Mouse (Mus musculus) spleen, postnatal 36 days (tissue): ENCODE results near the gene Gpr155.

Experiments
- DNase-seq, 2 experiments: peaks; one replicate each; pipeline ENCODE4 v3.0.0; 2022; ENCODE audit warnings: low spot score in 2 of 2, mixed read lengths in 1 of 2

The Gpr155 gene

GRCm38 (mm10) chr2:73387806-73388205 is 1.4 kb upstream of the Gpr155 start:
- no peak for DNase-seq

GRCm38 (mm10) chr2:73385641-73386355 is 574 bp downstream of the Gpr155 start:
- DNase-seq = no peak

DNA sequence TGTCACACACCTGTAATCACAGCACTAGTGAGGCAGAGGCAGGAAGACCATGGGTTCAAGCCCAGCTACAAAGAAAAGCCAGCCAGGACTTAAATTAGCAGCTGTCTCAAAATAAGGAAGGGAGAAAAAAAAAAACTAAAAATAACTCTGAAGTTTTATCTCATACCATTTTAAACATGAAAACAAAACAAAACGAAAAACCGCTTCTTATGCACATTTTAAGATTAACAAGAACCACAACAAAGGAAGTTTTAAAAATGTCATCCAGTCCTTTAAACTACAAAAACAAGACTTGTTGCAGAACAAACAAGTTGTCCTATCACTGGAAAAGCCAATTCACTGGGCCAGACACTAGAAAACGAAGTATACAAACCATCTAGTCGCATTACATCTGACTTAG is 1.2 kb downstream of the Gpr155 start:
- DNase-seq = peak in 1 of 2 experiments; percentile 30

GRCm38 (mm10) chr2:73380298-73380975 is 5.9 kb downstream of the Gpr155 start:
- DNase-seq = no peak

- DNase-seq = no peak
Observed at GRCm38 (mm10) chr2:73379656-73380055, 6.7 kb downstream of the Gpr155 start.

GRCm38 (mm10) chr2:73378326-73378725 is 8.0 kb downstream of the Gpr155 start:
- DNase-seq = no peak

DNA sequence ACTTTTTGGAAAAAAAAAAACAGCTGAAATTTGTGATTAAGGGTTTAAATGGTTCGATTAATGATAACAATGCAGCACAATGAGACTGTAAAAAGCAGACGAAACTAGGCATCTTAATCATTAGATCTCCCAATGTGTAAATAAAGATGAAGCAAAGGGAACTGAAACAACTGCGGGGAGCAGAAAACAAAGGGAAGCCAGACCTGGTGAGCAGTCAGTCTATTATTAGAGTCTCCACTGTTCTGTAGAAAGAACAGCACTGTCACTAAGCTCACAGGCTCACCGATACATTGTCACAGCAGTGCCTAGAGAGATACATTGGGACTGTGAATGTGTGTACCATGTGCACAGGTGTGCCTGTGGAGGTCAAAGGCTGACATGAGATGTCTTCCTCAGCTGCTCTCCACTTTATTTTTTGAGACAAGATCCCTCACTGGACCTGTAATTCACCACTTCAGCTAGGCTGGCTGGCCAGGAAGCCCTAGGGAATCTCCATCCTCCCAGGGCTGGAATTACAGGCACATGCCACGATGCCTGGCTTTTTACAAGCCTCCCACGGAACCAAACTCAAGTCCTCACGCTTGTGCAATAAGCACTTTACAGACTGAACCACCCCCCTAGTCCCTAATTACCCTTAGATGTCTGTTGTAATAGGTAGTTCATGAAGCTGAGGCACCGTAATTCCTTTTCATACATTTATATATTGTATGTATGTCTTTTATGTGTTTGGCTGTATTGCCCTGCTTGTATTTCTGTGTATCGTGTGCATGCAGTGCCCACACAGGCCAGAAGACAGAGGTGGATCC is 14.6 kb downstream of the Gpr155 start:
- peak; percentile 54 to 55 for DNase-seq

GRCm38 (mm10) chr2:73363448-73363847 is 22.9 kb downstream of the Gpr155 start:
- DNase-seq = no peak

GRCm38 (mm10) chr2:73360536-73360935 is 25.8 kb downstream of the Gpr155 start:
- no peak for DNase-seq

- DNase-seq = peak; percentile 51 to 71
Observed at GRCm38 (mm10) chr2:73359941-73360340, 26.4 kb downstream of the Gpr155 start.

DNA sequence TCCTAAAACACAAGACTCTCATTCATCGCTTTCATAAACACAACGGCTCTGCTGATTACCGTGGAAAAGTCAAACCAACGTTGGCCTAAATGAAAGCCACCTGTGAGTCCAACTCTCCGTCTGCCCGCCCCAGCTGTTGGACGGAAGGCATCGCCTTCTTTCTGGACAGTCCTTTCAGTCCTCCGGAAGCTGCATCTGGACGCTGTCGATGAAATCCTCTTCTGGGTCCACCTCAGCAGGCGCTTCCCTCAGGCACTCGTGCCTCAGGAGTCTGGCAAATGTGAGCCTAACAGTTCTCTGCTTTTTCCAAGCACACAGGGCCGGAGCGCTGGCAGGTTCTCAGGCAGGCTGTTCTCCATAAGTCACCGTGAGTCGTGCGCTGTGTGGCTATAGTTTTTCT is 29.4 kb downstream of the Gpr155 start:
- no peak for DNase-seq

GRCm38 (mm10) chr2:73351927-73352374 is 34.4 kb downstream of the Gpr155 start:
- no peak for DNase-seq

DNA sequence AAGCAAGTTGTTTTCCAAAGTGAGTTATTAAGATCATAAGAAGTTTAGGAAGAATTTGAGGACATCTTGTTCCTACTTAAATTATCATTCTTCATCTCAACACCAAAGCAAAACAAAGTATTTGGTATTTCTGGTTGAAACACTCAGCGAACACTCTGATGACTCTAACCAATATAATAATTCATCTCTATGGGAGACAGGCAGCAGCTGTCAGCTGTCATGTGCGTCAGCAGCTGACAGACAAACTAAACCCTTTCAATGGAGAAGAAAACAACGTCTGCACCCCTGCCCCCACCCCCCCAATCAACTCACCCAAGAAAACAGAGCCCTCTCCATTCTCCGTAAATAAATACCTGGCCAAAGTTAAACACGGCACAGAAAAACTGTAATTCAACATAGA is 34.9 kb downstream of the Gpr155 start:
- DNase-seq = no peak

DNA sequence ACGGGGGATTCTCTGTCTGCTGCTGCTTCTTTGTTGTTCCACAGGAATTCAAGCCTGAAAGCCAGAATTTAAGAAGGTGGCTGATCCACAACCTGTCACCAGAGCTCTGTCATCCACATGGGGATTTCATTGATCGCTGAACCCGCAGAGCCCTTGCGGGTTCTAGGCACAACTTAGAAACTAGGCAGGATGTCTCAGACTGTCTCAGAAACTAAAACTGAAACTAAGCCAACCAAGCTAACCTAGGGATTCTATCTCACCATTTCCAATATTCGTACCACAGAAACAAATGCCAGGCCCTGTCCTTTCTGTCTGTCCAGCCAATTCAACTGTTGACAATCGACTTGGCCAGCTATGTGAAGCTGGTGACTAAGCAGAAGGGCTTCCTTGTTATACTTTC is 38.2 kb downstream of the Gpr155 start:
- DNase-seq = no peak

- no peak for DNase-seq
Observed at GRCm38 (mm10) chr2:73347766-73348165, 38.6 kb downstream of the Gpr155 start.

DNA sequence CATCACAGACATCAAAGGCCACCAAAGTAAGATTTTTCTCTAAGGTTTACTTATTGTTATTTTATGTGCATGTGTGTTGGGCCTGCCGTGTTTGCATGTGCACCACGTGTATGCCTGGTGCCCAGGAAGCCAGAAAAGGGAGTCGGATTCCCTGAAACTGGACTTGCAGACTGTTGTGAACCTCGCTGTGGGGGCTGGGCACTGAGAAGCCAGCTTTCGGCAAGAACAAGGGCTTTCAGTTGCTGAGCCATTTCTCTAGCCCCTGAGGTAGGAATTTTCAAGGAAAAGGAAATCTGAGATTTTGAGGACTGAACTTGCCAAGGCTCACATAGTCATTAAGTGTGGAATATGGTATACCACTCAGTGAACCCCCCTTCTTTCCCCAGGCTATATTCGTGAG is 39.2 kb downstream of the Gpr155 start:
- no peak for DNase-seq

GRCm38 (mm10) chr2:73346345-73347086 is 39.9 kb downstream of the Gpr155 start:
- no peak for DNase-seq

DNA sequence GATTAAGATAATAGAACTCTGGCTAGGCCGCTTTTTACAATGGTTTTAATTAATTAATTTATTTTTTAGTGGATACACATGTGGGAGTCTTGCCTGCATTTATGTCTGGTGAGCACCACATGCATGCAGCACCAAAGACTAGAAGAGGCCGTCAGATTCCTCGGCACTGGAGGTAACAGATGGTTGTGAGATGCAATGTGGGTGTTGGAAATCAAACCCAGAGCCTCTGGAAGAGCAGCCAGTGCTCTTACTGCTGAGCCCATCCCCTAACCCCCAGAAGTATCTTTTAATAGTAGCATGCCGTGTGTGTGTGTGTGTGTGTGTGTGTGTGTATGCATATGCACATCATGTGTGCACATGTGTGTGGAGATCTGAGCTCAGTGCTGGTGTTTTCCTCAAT is 41.2 kb downstream of the Gpr155 start:
- DNase-seq = no peak

DNA sequence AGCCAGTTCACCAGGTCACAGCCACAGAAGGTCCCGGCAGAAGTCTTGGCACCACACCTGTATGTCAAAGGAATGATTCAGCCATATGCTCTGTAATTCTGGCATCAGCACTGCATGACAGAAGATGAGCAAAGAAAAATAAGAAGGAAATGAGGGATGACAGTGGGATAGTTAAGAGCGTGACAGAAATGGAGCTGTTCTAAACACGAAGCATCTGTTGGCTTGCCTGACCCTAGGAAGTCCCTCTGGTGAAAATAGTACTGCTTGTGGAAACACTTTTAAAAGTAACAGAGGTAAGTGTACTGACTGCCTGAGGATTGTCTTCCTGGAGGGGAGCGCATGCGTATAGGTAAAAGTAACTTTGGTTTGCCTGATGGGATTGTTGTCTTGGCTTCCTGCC is 42.7 kb downstream of the Gpr155 start:
- no peak for DNase-seq

- no peak for DNase-seq
Observed at GRCm38 (mm10) chr2:73338415-73338814, 48.0 kb downstream of the Gpr155 start.

- no peak for DNase-seq
Observed at GRCm38 (mm10) chr2:73335949-73336348, 50.4 kb downstream of the Gpr155 start.

GRCm38 (mm10) chr2:73325871-73326270 is 60.5 kb downstream of the Gpr155 start:
- DNase-seq = no peak
